Mouse (Mus musculus) liver, embryonic 13.5 days (tissue): ENCODE measurements around the gene Lenep. TPM values are rescaled to one million over a fixed set of nuclear protein-coding genes. Genes with fewer than 3 reads are reported as not detected.

Source experiments
- polyA plus RNA-seq: library from polyadenylated mRNA; unstranded; fragments of >200 nt; fragmentation: Nextera tagmentation; extraction: Ambion mirVana; gene quantifications from 2 replicates; pipeline ENCODE4 v1.2.1, GENCODE M21; 2015

Lenep gene
- polyA plus RNA-seq, 1 experiment from 2014 or later: not detected

Other genes starting within 250 kb of the Lenep start
- gene Hcn3, start 242.6 kb downstream of the Lenep start, polyA plus RNA-seq: 0.75 and 0.78 TPM in 2 replicates
- 10.3 and 10.8 TPM in 2 replicates for gene Clk2, start 238.0 kb downstream of the Lenep start, polyA plus RNA-seq
- gene Scamp3, start 225.3 kb downstream of the Lenep start, polyA plus RNA-seq: 67.4 and 72.1 TPM in 2 replicates
- gene Fam189b, start 219.7 kb downstream of the Lenep start, polyA plus RNA-seq: 2.8 and 3.9 TPM in 2 replicates
- 21.7 and 23.7 TPM in 2 replicates for gene Gba, start 199.9 kb downstream of the Lenep start, polyA plus RNA-seq
- 1.0 and 1.5 TPM in 2 replicates for gene Thbs3, start 187.6 kb downstream of the Lenep start, polyA plus RNA-seq
- gene Mtx1, start 175.7 kb downstream of the Lenep start, polyA plus RNA-seq: 152 and 155 TPM in 2 replicates
- 0.14 and 0.51 TPM in 2 replicates for gene Muc1, start 173.7 kb downstream of the Lenep start, polyA plus RNA-seq
- gene Krtcap2, start 156.8 kb downstream of the Lenep start, polyA plus RNA-seq: 152 and 155 TPM in 2 replicates
- gene Trim46, start 156.5 kb downstream of the Lenep start, polyA plus RNA-seq: 0.14 and 0.23 TPM in 2 replicates
- gene Dpm3, start 143.4 kb downstream of the Lenep start, polyA plus RNA-seq: 57.2 and 64.5 TPM in 2 replicates
- 17.4 and 18.0 TPM in 2 replicates for gene Slc50a1, start 132.2 kb downstream of the Lenep start, polyA plus RNA-seq
- gene Efna1, start 121.7 kb downstream of the Lenep start, polyA plus RNA-seq: 4.3 and 4.6 TPM in 2 replicates
- gene Efna3, start 79.8 kb downstream of the Lenep start, polyA plus RNA-seq: 0.32 and 0.41 TPM in 2 replicates
- gene Efna4, start 64.8 kb downstream of the Lenep start, polyA plus RNA-seq: 1.0 and 1.2 TPM in 2 replicates
- gene Adam15, start 52.8 kb downstream of the Lenep start, polyA plus RNA-seq: 9.5 and 9.6 TPM in 2 replicates
- 0.07 and 0.08 TPM in 2 replicates for gene Dcst2, start 40.8 kb downstream of the Lenep start, polyA plus RNA-seq
- not detected in 2 replicates for gene Dcst1, start 37.5 kb downstream of the Lenep start, polyA plus RNA-seq
- 0.97 and 1.8 TPM in 2 replicates for gene Zbtb7b, start 8.0 kb downstream of the Lenep start, polyA plus RNA-seq
- 18.0 and 18.7 TPM in 2 replicates for gene Flad1, start 9.1 kb upstream of the Lenep start, polyA plus RNA-seq
- gene Cks1b, start 15.6 kb upstream of the Lenep start, polyA plus RNA-seq: 282 and 301 TPM in 2 replicates
- 42.3 and 51.4 TPM in 2 replicates for gene Shc1, start 15.7 kb upstream of the Lenep start, polyA plus RNA-seq
- gene Pygo2, start 27.4 kb upstream of the Lenep start, polyA plus RNA-seq: 11.0 and 12.0 TPM in 2 replicates
- 6.0 and 6.8 TPM in 2 replicates for gene Pbxip1, start 33.9 kb upstream of the Lenep start, polyA plus RNA-seq
- 39.5 and 40.4 TPM in 2 replicates for gene Pmvk, start 51.7 kb upstream of the Lenep start, polyA plus RNA-seq
- gene Kcnn3, start 117.4 kb upstream of the Lenep start, polyA plus RNA-seq: 0.03 and 0.05 TPM in 2 replicates